Mouse (Mus musculus): Measurements from ENCODE around the gene Plxnd1.

DNA sequence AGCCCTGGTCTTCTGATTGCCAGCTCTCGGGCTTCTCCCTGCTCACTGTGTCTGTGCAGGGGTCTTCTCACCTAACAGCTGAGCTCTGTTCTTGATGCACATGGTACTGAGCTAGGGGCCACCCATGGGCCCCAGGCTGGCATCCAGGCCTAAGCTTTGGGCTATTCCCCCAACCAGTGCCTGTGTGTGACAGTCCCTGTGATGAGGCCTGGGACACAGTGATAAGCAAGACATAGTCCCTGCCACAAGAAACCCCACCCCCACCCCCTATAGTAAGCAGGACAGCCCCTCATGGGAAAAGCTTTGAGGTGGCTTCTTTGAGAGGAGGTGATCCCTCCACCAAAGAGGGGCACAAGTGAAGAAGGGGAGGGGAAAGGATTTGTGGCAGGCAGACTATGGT lies 76.2 kb downstream of the Plxnd1 start:
- TF ChIP-seq GATA1 (IDR thresholded peaks at IDR 0.05; ENCODE audit: low read length) = no peak
- TF ChIP-seq TAL1 (IDR thresholded peaks at IDR 0.05; ENCODE audit: low read length) = no peak
